Mouse (Mus musculus): ENCODE measurements around the gene Clic6. TPM values are rescaled to one million over a fixed set of nuclear protein-coding genes. Genes with fewer than 3 reads are reported as not detected.

Gene Clic6
- total RNA-seq, 2 experiments from 2014 or later: not detected

GRCm38 (mm10) chr16:92467041-92467440 is 18.5 kb upstream of the Clic6 start:
- no peak for ATAC-seq (replicated peaks; ENCODE audit: poor library complexity, severe bottlenecking)

GRCm38 (mm10) chr16:92468459-92468858 is 17.1 kb upstream of the Clic6 start:
- no peak for ATAC-seq (replicated peaks; ENCODE audit: poor library complexity, severe bottlenecking)

DNA sequence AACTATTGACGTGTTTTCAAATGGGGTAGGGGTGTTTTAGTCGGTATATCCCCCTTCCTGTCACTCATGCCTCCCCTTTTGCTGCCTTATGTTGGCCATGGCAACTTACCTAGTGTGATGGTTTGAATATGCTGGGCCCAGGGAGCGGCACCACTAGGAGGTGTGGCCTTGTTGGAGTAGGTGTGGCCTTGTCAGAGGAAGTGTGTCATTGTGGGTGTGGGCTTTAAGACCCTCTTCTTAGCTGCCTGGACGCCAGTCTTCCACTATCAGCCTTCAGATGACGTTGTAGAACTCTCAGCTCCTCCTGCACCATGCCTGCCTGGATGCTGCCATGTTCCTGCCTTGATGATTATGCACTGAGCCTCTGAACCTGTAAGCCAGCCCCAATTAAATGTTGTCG is 14.8 kb upstream of the Clic6 start, which contains the start of gene Rcan1:
Rcan1 (minus strand) TSS at position 162 of the 400 bp plus-strand sequence.
- ATAC-seq (replicated peaks; ENCODE audit: poor library complexity, severe bottlenecking): no peak

DNA sequence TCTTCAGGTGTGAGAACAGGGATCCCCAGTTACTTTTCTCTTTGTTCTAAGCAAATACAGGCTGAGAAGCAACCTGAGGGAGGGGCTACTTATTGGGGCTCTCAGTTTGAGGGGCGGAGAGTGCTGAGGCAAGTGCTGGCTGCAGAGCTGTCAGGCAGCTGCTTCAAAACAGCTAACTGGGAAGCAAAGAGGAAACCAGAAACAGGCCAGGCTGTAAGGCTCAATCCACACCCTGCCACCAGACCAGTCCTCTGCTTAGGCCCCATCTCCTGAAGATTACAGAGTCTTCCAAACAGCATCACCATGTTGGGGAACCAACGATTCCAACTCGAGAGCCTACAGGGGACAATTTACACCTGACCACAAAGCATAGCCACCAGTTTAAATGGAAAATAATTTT is 12.6 kb upstream of the Clic6 start:
- no peak for ATAC-seq (replicated peaks; ENCODE audit: poor library complexity, severe bottlenecking)

GRCm38 (mm10) chr16:92475093-92475860 is 10.3 kb upstream of the Clic6 start:
- ATAC-seq (replicated peaks; ENCODE audit: poor library complexity, severe bottlenecking): peak; percentile 44

GRCm38 (mm10) chr16:92478561-92479150 is 6.9 kb upstream of the Clic6 start:
- ATAC-seq (replicated peaks; ENCODE audit: poor library complexity, severe bottlenecking): peak; percentile 50

DNA sequence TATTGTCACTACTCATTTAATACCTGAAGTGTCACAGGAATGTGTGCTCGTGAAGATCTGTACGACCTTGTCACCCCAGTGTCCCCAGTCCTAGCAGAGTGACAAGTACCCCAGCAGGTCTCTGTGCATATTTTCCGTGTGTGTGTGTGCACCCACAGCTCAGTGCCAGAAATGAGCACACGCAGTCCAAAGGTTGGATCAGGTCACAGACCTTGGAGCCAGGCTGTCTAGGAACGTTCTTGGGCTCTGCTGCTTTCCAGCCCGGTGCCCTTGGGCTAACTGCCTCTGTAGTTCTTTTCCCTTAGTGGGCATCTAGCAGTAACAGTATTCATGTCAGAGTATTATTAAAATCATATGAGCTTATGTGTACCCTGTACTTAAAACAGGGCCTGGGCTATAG is 1.6 kb downstream of the Clic6 start:
- no peak for ATAC-seq (replicated peaks; ENCODE audit: poor library complexity, severe bottlenecking)

GRCm38 (mm10) chr16:92487489-92487888 is 2.0 kb downstream of the Clic6 start:
- ATAC-seq (replicated peaks; ENCODE audit: poor library complexity, severe bottlenecking): peak; percentile 71

DNA sequence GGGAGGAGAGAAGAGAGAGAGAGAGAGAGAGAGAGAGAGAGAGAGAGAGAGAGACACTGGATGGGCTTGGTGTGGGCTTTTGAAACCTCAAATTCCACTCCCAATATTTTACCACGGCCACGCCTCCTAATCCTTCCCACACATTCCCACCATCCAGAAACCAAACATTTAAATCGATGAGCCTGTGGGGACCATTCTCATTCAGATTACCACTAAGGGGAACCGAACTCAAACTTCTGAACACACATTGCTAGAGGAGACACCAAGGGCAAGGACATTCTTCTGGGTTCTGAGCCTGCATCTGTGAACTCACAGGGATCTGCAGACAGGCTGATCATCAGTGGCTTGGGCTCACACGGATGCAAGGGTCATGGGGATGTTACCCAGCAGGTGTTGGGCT is 2.9 kb downstream of the Clic6 start:
- no peak for ATAC-seq (replicated peaks; ENCODE audit: poor library complexity, severe bottlenecking)

- no peak for ATAC-seq (replicated peaks; ENCODE audit: poor library complexity, severe bottlenecking)
Observed at GRCm38 (mm10) chr16:92489356-92489755, 3.8 kb downstream of the Clic6 start.

DNA sequence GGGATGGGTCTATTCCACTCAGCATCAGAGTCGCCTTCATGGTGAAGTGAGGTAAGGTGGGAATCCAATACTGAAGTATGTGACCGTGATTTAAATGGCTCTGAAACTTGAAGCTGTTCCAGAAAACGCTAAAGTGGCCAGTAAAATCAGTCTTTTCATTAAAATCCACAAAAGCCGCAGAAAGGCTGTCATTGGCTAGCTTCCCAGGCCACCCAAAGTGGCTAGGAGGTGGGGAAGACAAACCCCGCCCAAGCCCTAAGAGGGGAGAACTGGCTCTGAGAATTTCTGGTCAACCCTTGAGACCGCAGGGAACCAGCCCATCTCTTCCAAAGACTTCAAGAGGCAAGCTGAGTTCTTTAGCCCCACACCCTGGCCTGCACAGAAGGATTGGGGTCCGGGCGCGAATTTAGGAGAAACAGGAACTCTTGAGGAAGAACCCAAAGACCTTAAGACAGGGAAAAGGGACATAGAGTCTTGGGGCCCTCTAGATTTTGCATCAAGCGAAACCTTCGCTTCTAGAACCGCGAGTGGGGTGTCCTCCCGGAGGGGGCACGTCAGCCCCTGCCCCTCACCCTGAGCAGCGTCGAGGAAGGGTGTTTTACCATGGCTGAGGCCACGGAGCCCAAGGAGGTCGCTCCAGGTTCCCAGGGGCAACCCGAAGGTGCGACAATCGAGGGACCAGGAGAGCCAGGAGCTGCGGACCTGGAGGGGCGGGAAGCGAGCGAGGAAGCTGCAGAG is 12.5 kb downstream of the Clic6 start:
- ATAC-seq (replicated peaks; ENCODE audit: poor library complexity, severe bottlenecking): peak; percentile 25; the same call in 1 of the 2 replicates

GRCm38 (mm10) chr16:92498589-92498981 is 13.0 kb downstream of the Clic6 start:
- ATAC-seq (replicated peaks; ENCODE audit: poor library complexity, severe bottlenecking): peak; percentile 71

DNA sequence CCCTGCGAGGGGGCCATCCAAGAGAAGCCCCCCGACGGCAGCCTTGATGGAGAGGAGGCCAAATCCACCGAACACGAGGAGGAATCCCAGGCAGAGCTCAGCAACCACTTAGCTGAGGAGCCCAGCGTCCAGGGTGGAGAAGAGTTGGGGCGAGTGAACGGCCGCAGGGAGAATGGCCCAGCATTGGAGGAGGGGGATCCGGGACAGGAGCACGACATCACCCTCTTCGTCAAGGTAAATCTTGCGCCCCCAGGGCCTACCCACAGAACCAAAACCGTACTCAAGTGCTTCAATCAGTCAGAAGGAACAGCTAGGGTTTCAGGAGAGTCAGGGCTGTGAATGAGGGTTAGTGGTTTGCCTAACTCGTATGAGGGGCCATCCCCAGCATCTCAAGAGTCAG is 13.8 kb downstream of the Clic6 start:
- ATAC-seq (replicated peaks; ENCODE audit: poor library complexity, severe bottlenecking): no peak

GRCm38 (mm10) chr16:92500534-92500933 is 15.0 kb downstream of the Clic6 start:
- ATAC-seq (replicated peaks; ENCODE audit: poor library complexity, severe bottlenecking): no peak

GRCm38 (mm10) chr16:92503105-92503504 is 17.6 kb downstream of the Clic6 start:
- ATAC-seq (replicated peaks; ENCODE audit: poor library complexity, severe bottlenecking): no peak

GRCm38 (mm10) chr16:92507573-92507972 is 22.0 kb downstream of the Clic6 start:
- ATAC-seq (replicated peaks; ENCODE audit: poor library complexity, severe bottlenecking): no peak

DNA sequence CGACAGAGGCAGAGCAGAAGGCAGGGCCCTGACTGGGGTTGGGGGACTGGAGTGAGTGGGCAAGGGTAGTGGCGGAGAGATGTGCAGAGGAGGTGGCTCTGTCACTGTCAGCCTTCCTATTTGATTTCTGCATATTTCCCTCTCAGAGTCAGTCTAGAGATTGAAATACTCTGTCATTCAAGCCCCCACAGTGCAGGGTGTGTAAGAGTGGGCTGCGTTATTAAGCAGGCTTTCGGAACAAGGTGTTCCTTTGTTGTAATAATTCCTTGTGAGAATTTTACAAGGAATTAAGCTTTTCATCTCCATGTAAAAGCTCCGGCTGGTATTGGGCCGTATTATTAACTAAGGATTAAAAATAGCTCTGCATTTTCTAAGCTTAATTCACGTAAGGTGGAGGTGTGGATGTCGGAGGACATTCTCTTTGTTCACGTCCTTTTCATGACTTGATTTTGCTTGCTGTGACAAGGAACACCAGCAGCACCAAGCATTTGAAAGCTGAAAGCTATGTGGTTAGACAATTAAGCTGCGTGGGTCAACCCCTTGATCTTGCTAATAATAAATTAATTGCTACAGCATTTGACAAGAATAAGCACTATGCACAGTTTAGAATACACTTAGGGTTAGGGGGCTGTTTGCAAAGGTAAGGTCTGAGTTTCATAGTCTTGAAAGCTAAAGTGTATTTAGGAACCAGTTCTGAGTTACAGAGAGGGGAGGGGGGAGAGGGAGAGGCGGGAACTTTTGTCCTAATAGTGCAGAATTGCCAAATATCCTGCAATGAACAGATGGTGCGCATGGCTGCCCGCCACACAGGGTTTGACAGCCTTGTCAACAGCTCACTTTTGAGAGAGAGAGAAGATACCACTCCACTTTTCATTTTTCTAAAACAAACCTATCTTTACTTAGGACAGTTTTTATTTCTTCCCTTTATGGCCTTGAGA is 25.6 kb downstream of the Clic6 start:
- ATAC-seq (replicated peaks; ENCODE audit: poor library complexity, severe bottlenecking): peak; percentile 92

DNA sequence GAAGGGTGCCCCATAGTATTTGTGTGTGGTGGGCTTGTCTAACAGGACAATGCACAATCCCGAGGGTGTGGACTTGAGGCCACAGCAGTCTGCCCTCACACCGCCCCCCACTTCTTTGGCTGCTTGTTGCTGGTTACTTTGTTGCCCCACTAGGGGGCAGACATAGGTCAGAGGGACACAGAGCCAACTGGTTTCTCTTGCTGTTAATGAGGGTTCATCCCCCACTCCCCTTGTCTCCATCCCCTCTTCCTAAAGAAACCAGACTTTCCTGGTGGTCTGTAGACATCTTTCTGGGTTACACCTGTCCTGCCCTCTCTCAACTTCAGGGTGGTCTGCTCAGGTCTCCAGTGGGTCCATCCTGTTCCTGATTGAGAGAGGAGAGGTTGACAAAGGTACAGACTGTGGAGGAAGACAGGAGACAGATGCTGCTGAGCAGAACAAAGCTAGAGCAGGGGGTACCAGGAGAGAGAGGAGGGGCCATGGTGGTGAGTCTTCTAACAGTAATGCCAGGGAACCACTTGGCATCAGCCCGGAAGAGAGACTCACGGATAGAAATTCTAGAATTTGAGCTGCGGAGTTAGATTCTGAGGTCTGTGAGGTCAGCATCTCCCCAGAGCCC is 26.3 kb downstream of the Clic6 start:
- peak; percentile 81 for ATAC-seq (replicated peaks; ENCODE audit: poor library complexity, severe bottlenecking)

DNA sequence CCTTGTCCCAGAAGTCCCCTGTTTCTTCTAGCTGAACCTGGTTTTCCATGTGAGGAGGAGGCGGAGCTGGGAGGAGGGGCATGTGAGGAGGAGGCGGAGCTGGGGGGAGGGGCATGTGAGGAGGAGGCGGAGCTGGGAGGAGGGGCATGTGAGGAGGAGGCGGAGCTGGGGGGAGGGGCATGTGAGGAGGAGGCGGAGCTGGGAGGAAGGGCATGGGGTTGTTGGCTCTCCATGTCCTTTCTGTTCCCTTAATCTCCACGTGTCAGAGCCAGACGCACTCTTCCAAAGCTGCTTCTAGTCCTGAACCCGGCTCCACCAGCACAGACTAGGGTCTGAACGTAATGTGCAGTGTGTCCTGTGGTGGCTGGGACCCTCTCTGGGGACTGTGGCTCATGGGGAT is 29.4 kb downstream of the Clic6 start:
- ATAC-seq (replicated peaks; ENCODE audit: poor library complexity, severe bottlenecking): peak; percentile 23; the same call in 1 of the 2 replicates

GRCm38 (mm10) chr16:92516139-92516538 is 30.6 kb downstream of the Clic6 start:
- no peak for ATAC-seq (replicated peaks; ENCODE audit: poor library complexity, severe bottlenecking)
